In the genomic region with DNA sequence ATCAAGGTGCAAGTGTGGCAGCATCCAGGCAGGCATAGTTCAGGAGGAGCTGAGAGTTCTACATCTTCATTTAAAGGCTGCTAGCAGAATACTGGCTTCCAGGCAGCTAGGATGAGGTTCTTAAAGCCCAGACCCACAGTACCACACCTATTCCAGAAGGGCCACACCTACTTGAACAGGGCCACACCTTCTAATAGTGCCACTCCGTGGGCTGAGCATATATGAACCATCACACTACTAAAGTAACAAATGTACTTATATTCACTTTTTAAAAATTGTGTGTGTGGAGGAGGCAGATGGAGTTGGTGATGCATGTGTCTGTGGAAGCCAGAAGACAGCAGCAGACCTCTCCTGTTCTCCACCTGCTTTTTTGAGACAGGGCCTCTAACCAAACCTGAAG, we compare ENCODE assay signal across 34 mouse cellular contexts. TPM values are rescaled to one million over a fixed set of nuclear protein-coding genes. Genes with fewer than 3 reads are reported as not detected.
"Had no signal": no experiment of that assay in that cellular context is flagged by ENCODE, and none has a peak within 500 bp of the region (broad histone marks: within the 10 kb centered on the region; RNA-seq: fewer than 3 reads in every experiment).

No protein-coding gene starts in this region.

- H3K9ac ChIP-seq: heart, embryonic 12.5 days; heart, embryonic 13.5 days; heart, embryonic 15.5 days; hindbrain, embryonic 12.5 days; hindbrain, embryonic 13.5 days; hindbrain, embryonic 14.5 days; hindbrain, embryonic 15.5 days; intestine, embryonic 15.5 days; kidney, embryonic 15.5 days had no signal

- H3K27me3 ChIP-seq: heart, embryonic 12.5 days; heart, embryonic 13.5 days; heart, embryonic 15.5 days; hindbrain, embryonic 12.5 days; hindbrain, embryonic 13.5 days; hindbrain, embryonic 15.5 days; intestine, embryonic 15.5 days; kidney, embryonic 15.5 days had no signal

- H3K4me3 ChIP-seq: heart, embryonic 10.5 days; heart, embryonic 12.5 days; heart, embryonic 13.5 days; heart, embryonic 15.5 days; hindbrain, embryonic 10.5 days; hindbrain, embryonic 12.5 days; hindbrain, embryonic 13.5 days; hindbrain, embryonic 15.5 days; intestine, embryonic 15.5 days; kidney, embryonic 15.5 days; left cerebral cortex, adult 2 months had no signal

- H3K36me3 ChIP-seq: intestine, embryonic 15.5 days had no signal

- H3K9me3 ChIP-seq: heart, embryonic 10.5 days; heart, embryonic 12.5 days; heart, embryonic 13.5 days; heart, embryonic 15.5 days; hindbrain, embryonic 10.5 days; hindbrain, embryonic 12.5 days; hindbrain, embryonic 13.5 days; hindbrain, embryonic 15.5 days; intestine, embryonic 15.5 days; kidney, embryonic 15.5 days had no signal

- ATAC-seq: hindbrain, embryonic 16.5 days; hindbrain, postnatal 0 days; inflammation-experienced regulatory T-cells, adult 6 months; intestine, embryonic 15.5 days; intestine, embryonic 16.5 days; intestine, postnatal 0 days had no signal

- H3K4me1 ChIP-seq: hindbrain, embryonic 10.5 days; hindbrain, embryonic 12.5 days; hindbrain, embryonic 13.5 days; hindbrain, embryonic 15.5 days; intestine, embryonic 15.5 days had no signal

- H3K27ac ChIP-seq: heart, embryonic 10.5 days; heart, embryonic 13.5 days; heart, embryonic 15.5 days; hindbrain, embryonic 10.5 days; hindbrain, embryonic 12.5 days; hindbrain, embryonic 13.5 days; hindbrain, embryonic 14.5 days; hindbrain, embryonic 15.5 days; hindbrain, postnatal 0 days; intestine, embryonic 15.5 days; kidney, embryonic 15.5 days; kidney, postnatal 0 days; left cerebral cortex, adult 2 months had no signal

- H3K4me2 ChIP-seq: heart, embryonic 11.5 days; heart, embryonic 12.5 days; heart, embryonic 13.5 days; heart, embryonic 15.5 days; hindbrain, embryonic 12.5 days; hindbrain, embryonic 13.5 days; hindbrain, embryonic 14.5 days; hindbrain, embryonic 15.5 days; intestine, embryonic 15.5 days; kidney, embryonic 15.5 days had no signal

- DNase-seq: heart, postnatal 10 days; heart, postnatal 14 days; heart, postnatal 4 days; kidney, adult 11 months; kidney, adult 18-20 months; kidney, adult 2 months; kidney, adult 8-10 months; kidney, adult 9 months; kidney, postnatal 10 days; kidney, postnatal 14 days; kidney, postnatal 25 days; kidney, postnatal 36 days; kidney, postnatal 4 days; layer of hippocampus, postnatal 36 days had no signal

RNA-seq across cellular contexts. Expression of gene Gm10638, which starts 51.5 kb away (rescaled TPM):
- total RNA-seq: hematopoietic stem cell, adult 5-6 weeks; hindbrain, postnatal 0 days had no signal
